In the genomic region with DNA sequence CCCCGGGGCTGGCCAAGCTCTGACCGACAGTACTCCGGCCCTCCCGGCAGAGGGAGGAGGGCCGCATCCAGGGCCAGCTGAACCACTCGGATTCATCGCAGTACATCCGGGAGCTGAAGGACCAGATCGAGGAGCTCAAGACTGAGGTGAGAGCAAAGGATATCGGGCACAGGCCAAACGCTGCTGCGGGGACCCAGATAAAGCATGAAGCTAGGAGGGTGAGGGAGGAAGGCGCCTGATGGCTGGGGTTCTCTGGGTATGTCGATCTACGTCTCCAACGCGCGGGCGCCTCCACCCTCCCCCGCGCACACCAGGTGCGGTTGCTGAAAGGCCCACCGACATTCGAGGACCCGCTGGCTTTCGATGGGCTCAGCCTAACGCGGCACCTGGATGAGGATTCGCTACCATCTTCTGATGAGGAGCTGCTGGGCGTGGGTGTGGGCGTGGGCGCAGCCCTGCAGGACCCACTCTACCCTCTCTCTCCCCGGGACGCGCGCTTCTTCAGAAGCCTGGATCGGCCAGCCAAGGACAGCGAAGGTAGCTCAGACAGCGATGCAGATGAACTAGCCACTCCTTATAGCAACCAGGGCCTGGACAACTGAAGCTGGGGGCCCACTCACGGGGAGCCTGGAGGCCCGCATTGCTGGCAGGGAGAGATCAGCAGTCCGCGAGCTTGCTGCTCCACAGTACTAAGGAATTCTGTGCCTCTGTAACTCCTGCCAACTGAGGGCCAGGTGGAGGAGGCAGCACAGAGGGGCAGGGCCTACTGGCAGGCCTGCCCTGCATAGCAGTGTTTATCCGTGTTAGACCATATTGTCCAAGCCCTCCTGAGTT, we compare ENCODE assay signal across 8 mouse cellular contexts. TPM values are rescaled to one million over a fixed set of nuclear protein-coding genes. Genes with fewer than 3 reads are reported as not detected.
DNase-seq lines count a peak whose midpoint lies in the region; ATAC-seq and TF ChIP-seq lines count a peak whose summit lies in the region.

No protein-coding gene starts in this region.

- no peak overlapping the region; the same call in 1 of the 2 replicates for H3K4me3 ChIP-seq in limb, embryonic 14.5 days (replicated peaks; ENCODE audit: low read length)
- H3K4me3 ChIP-seq in stomach, embryonic 15.5 days (replicated peaks) = no peak overlapping the region; the same call in 1 of the 2 replicates

- H3K36me3 ChIP-seq in limb, embryonic 14.5 days (ENCODE audit: control insufficient read depth, insufficient read depth, low read length) = peaks cover 23% of the 10 kb centered on the region
- H3K36me3 ChIP-seq in stomach, embryonic 15.5 days = no peaks in the 10 kb centered on the region

- H3K27me3 ChIP-seq in limb, embryonic 14.5 days (ENCODE audit: control insufficient read depth, insufficient read depth, low read length) = peaks cover 26% of the 10 kb centered on the region
- H3K27me3 ChIP-seq in stomach, embryonic 15.5 days (replicated peaks) = peaks cover 6% of the 10 kb centered on the region; the same call in 1 of the 2 replicates

- TF ChIP-seq POLR2A in limb, embryonic 14.5 days (IDR thresholded peaks at IDR 0.05; ENCODE audit: borderline replicate concordance, extremely low read depth, insufficient read depth, insufficient read length) = no peak

- DNase-seq in cerebellum, adult 11-12 months = peak; percentile 57
- DNase-seq in cerebellum, adult 11 months = no peak
- peak; percentile 43 for DNase-seq in right cerebral cortex, adult 18-20 months
- DNase-seq in right cerebral cortex, postnatal 36 days (ENCODE audit: low spot score in 2 of 2) = no peak
- DNase-seq in limb, embryonic 14.5 days (ENCODE audit: low spot score) = no peak
- DNase-seq in left cerebral cortex, postnatal 14 days (ENCODE audit: low spot score in 2 of 2) = no peak
- DNase-seq in layer of hippocampus, adult 9-11 months = no peak

- peaks cover 5% of the 10 kb centered on the region; the same call in 1 of the 2 replicates for H3K4me1 ChIP-seq in limb, embryonic 14.5 days (ENCODE audit: control insufficient read depth, insufficient read depth, low read length)
- peaks cover 16% of the 10 kb centered on the region for H3K4me1 ChIP-seq in stomach, embryonic 15.5 days

- 0 out of 2 replicates have a peak overlapping the region, but pooled peaks have one; percentile 19 for H3K4me2 ChIP-seq in limb, embryonic 14.5 days (replicated peaks; ENCODE audit: low read depth, low read length, severe bottlenecking)
- peak overlapping the region; percentile 26 for H3K4me2 ChIP-seq in stomach, embryonic 15.5 days

- no peaks in the 10 kb centered on the region for H3K9me3 ChIP-seq in limb, embryonic 14.5 days (ENCODE audit: control insufficient read depth, low read length)
- H3K9me3 ChIP-seq in stomach, embryonic 15.5 days = no peaks in the 10 kb centered on the region

- ATAC-seq in limb, embryonic 14.5 days (ENCODE audit: low FRiP score, low read depth) = no peak
- ATAC-seq in stomach, embryonic 15.5 days (ENCODE audit: insufficient read depth, low FRiP score, low read depth) = peak; percentile 37

- intact Hi-C loops in left cerebral cortex, postnatal 14 days (cut with DNase I) = no loop called here

- H3K27ac ChIP-seq in limb, embryonic 14.5 days (replicated peaks; ENCODE audit: low read depth, low read length) = no peak overlapping the region
- H3K27ac ChIP-seq in stomach, embryonic 15.5 days = 0 out of 2 replicates have a peak overlapping the region, but pooled peaks have one; percentile 8

- H3K9ac ChIP-seq in limb, embryonic 14.5 days (ENCODE audit: low read depth, low read length, severe bottlenecking) = peak overlapping the region; percentile 31; the same call in 1 of the 2 replicates
- no peak overlapping the region for H3K9ac ChIP-seq in stomach, embryonic 15.5 days

- 16% methylated on average over 44 of the region's 44 CpGs for WGBS in limb, embryonic 14.5 days
- WGBS in stomach, embryonic 15.5 days = 24% methylated on average over 44 of the region's 44 CpGs

RNA-seq across cellular contexts. Expression of gene Prr36, which starts 10.9 kb away (rescaled TPM):
- 1.5 and 1.7 TPM in 2 replicates for polyA plus RNA-seq in limb, embryonic 14.5 days (2012; rRNA removed)
- 1.0 and 1.2 TPM in 2 replicates for polyA plus RNA-seq in limb, embryonic 14.5 days (2014; fragmentation: Nextera tagmentation; extraction: Ambion mirVana)
- polyA plus RNA-seq in stomach, embryonic 15.5 days (2015; fragmentation: Nextera tagmentation; extraction: Ambion mirVana) = 3.2 and 4.3 TPM in 2 replicates
- 10 to 100 TPM; 42.8 to 47.5 TPM for total RNA-seq in left cerebral cortex, postnatal 14 days (2021)

RNA-seq across cellular contexts. Expression of gene Lrrc8e, which starts 20.2 kb away (rescaled TPM):
- 0.30 and 0.36 TPM in 2 replicates for polyA plus RNA-seq in limb, embryonic 14.5 days (2012; rRNA removed)
- polyA plus RNA-seq in limb, embryonic 14.5 days (2014; fragmentation: Nextera tagmentation; extraction: Ambion mirVana) = 0.37 and 0.40 TPM in 2 replicates
- 4.3 and 4.6 TPM in 2 replicates for polyA plus RNA-seq in stomach, embryonic 15.5 days (2015; fragmentation: Nextera tagmentation; extraction: Ambion mirVana)
- not detected for total RNA-seq in left cerebral cortex, postnatal 14 days (2021)

RNA-seq across cellular contexts. Expression of gene Map2k7, which starts 32.1 kb away (rescaled TPM):
- 65.3 and 68.3 TPM in 2 replicates for polyA plus RNA-seq in limb, embryonic 14.5 days (2012; rRNA removed)
- polyA plus RNA-seq in limb, embryonic 14.5 days (2014; fragmentation: Nextera tagmentation; extraction: Ambion mirVana) = 18.5 and 25.8 TPM in 2 replicates
- polyA plus RNA-seq in stomach, embryonic 15.5 days (2015; fragmentation: Nextera tagmentation; extraction: Ambion mirVana) = 24.6 and 29.8 TPM in 2 replicates
- 10 to 100 TPM; 80.8 to 82.5 TPM for total RNA-seq in left cerebral cortex, postnatal 14 days (2021)

RNA-seq across cellular contexts. Expression of gene Gm49320, which starts 32.3 kb away (rescaled TPM):
- 8.5 and 10.2 TPM in 2 replicates for polyA plus RNA-seq in limb, embryonic 14.5 days (2012; rRNA removed)
- 1.2 and 1.3 TPM in 2 replicates for polyA plus RNA-seq in limb, embryonic 14.5 days (2014; fragmentation: Nextera tagmentation; extraction: Ambion mirVana)
- polyA plus RNA-seq in stomach, embryonic 15.5 days (2015; fragmentation: Nextera tagmentation; extraction: Ambion mirVana) = 0.31 and 1.3 TPM in 2 replicates
- total RNA-seq in left cerebral cortex, postnatal 14 days (2021) = not detected

RNA-seq across cellular contexts. Expression of gene Evi5l, which starts 40.0 kb away (rescaled TPM):
- polyA plus RNA-seq in limb, embryonic 14.5 days (2012; rRNA removed) = 35.9 and 44.4 TPM in 2 replicates
- polyA plus RNA-seq in limb, embryonic 14.5 days (2014; fragmentation: Nextera tagmentation; extraction: Ambion mirVana) = 24.6 and 29.7 TPM in 2 replicates
- 21.5 and 22.5 TPM in 2 replicates for polyA plus RNA-seq in stomach, embryonic 15.5 days (2015; fragmentation: Nextera tagmentation; extraction: Ambion mirVana)
- total RNA-seq in left cerebral cortex, postnatal 14 days (2021) = 100 to 1,000 TPM; 111 to 115 TPM

Comparison
In these comparisons a context has a peak if more than half of its experiments do, and no peak if none do; other contexts are left out.
1. DNase-seq: peak in cerebellum, adult 11-12 months (single experiment) and right cerebral cortex, adult 18-20 months (single experiment); none in cerebellum, adult 11 months (single experiment), right cerebral cortex, postnatal 36 days (0 of 2), limb, embryonic 14.5 days (single experiment), left cerebral cortex, postnatal 14 days (0 of 2) and layer of hippocampus, adult 9-11 months (single experiment).